Mouse (Mus musculus) erythroblast, embryonic 14.5 days (primary cell): ENCODE results near the gene Tbx21. TPM values are rescaled to one million over a fixed set of nuclear protein-coding genes. Genes with fewer than 3 reads are reported as not detected.

ENCODE experiments used
- H3K27me3 ChIP-seq: 2 replicates; pipeline ENCODE4 v1.6.1; 2012; ENCODE audit warnings: inconsistent platforms; ENCODE audit not compliant: control insufficient read depth
- H3K36me3 ChIP-seq: 2 replicates; pipeline ENCODE4 v1.6.1; 2012; ENCODE audit warnings: mild to moderate bottlenecking, inconsistent platforms; ENCODE audit not compliant: control insufficient read depth
- H3K4me1 ChIP-seq: 2 replicates; pipeline ENCODE4 v1.6.1; 2012; ENCODE audit warnings: inconsistent platforms; ENCODE audit not compliant: control insufficient read depth
- H3K4me3 ChIP-seq: replicated peaks from 2 replicates; pipeline ENCODE3; 2012; ENCODE audit warnings: moderate library complexity, mild to moderate bottlenecking, inconsistent platforms
- H3K9me3 ChIP-seq: 2 replicates; pipeline ENCODE4 v1.6.1; 2012; ENCODE audit warnings: low read length, inconsistent platforms, mixed read lengths; ENCODE audit not compliant: control insufficient read depth
- GATA1 ChIP-seq: IDR thresholded peaks from 2 replicates; pipeline ENCODE4 v1.6.1; 2012; ENCODE audit warnings: low read length, inconsistent platforms, mixed read lengths
- TAL1 ChIP-seq: IDR thresholded peaks from 3 replicates; pipeline ENCODE4 v1.6.1; 2012; ENCODE audit warnings: low read length, inconsistent platforms, mixed read lengths
- polyA plus RNA-seq: library from polyadenylated mRNA; stranded (reverse); fragments of >175 nt; gene quantifications from 2 replicates; pipeline ENCODE4 v1.2.3, GENCODE M21; 2012

The Tbx21 gene
- polyA plus RNA-seq, 1 experiment: not detected

DNA sequence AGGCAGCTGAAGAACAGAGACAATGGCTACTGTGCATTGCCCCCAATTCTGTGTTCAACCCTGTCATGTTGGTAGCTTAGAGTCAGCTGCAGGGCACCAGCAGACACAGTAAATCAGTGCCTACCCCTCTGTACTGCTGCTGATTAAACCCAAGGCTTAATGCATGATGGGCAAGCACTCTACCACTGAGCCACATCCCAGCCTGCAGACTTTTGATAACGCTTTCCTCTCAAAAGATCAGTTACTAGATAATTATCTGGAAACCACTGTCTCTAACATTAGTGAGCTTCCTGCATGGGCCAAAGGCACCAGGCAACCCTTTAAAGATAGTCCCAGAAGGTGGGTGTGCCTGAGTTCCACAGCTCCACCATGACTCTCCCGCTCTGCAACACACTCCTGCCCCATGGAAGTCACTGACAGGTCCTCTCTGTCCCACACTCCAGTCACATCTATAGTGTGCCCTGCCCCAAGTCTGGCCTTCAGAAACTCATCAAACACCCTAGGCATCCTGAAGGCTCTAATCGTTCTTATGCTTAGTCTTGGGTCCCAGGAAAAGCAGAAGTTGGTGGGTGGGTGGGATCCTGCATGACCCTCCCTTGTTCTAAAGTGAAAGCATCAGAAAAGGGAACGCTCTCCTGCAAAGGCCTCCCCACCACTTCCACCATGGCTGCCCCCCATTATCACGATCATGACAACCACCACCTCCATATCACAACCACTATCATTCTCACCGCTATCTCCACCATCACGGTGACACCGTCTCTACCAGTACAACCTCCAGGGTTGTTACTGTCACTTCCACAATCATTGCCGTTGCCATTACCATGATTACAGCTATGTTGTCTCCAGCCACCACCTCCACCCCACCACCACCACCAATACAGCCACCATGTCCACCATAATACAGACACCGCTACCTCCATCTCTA, 11.7 kb downstream of the Tbx21 start:
- H3K4me3 ChIP-seq: no peak overlapping the region
- H3K36me3 ChIP-seq: no peaks in the 10 kb centered on the region
- no peaks in the 10 kb centered on the region for H3K9me3 ChIP-seq
- H3K27me3 ChIP-seq: peaks cover 21% of the 10 kb centered on the region
- H3K4me1 ChIP-seq: no peaks in the 10 kb centered on the region
- TF ChIP-seq TAL1: no peak
- TF ChIP-seq GATA1: no peak

GRCm38 (mm10) chr11:97101722-97102121, 13.4 kb downstream of the Tbx21 start:
- H3K4me3 ChIP-seq: no peak overlapping the region
- peaks cover 37% of the 10 kb centered on the region for H3K27me3 ChIP-seq
- TF ChIP-seq TAL1 (no peak), GATA1 (no peak)
- no peaks in the 10 kb centered on the region for H3K36me3 ChIP-seq
- no peaks in the 10 kb centered on the region for H3K9me3 ChIP-seq
- H3K4me1 ChIP-seq: no peaks in the 10 kb centered on the region

DNA sequence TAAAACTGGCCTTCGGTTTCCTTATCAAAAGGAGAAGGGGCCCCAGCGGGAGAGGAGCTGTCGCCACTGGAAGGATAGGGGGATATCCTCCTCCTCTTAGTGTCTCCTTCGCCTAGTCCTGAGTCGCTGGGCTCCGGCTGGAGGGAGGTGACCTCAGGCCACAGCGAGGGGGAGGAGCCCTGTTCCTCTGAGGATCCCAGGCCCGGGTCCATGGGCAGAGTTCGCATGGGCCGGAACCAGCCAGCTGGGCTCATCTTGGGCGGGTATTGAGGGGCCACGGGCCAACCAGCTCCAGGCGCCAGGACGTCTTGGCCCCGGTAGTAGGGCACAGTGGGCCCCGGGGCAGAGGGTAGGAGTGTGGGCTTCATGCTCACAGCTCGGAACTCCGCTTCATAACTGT, 16.3 kb downstream of the Tbx21 start:
- Histone ChIP-seq H3K9me3 (no peaks in the 10 kb centered on the region), H3K4me1 (no peaks in the 10 kb centered on the region), H3K27me3 (peaks cover 38% of the 10 kb centered on the region), H3K4me3 (no peak overlapping the region), H3K36me3 (no peaks in the 10 kb centered on the region)
- TF ChIP-seq GATA1: no peak

GRCm38 (mm10) chr11:97094600-97094999, 20.5 kb downstream of the Tbx21 start:
- Histone ChIP-seq H3K9me3 (no peaks in the 10 kb centered on the region), H3K4me1 (no peaks in the 10 kb centered on the region), H3K27me3 (peaks cover 34% of the 10 kb centered on the region), H3K4me3 (no peak overlapping the region), H3K36me3 (no peaks in the 10 kb centered on the region)
- no peak for TF ChIP-seq TAL1

DNA sequence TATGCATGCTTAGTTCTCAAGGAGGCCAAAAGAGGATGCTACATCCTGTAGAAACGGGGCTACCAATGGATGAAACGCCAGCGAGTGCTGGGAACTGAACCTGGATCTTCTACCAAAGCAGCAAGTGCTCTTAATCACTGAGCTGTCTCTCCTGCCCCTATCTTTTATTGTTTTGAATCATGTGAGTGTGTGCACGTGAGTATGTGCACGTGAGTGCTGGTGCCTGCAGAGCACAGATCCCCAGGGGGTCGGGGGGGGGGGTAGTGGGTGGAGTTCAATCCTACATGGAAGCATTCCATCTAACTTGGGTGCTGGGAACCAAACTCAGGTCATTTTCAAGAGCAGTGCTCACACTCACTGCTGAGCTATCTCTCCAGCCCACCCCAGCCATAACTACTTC, 28.8 kb downstream of the Tbx21 start:
- no peaks in the 10 kb centered on the region for H3K36me3 ChIP-seq
- TF ChIP-seq TAL1 (no peak), GATA1 (no peak)
- peaks cover 15% of the 10 kb centered on the region for H3K27me3 ChIP-seq
- no peaks in the 10 kb centered on the region for H3K4me1 ChIP-seq
- H3K9me3 ChIP-seq: peaks cover 12% of the 10 kb centered on the region
- H3K4me3 ChIP-seq: no peak overlapping the region

GRCm38 (mm10) chr11:97084821-97085505, 30.2 kb downstream of the Tbx21 start:
- H3K36me3 ChIP-seq: no peaks in the 10 kb centered on the region
- no peak overlapping the region for H3K4me3 ChIP-seq
- H3K9me3 ChIP-seq: peaks cover 14% of the 10 kb centered on the region
- no peak for TF ChIP-seq GATA1
- TF ChIP-seq TAL1: no peak
- H3K27me3 ChIP-seq: peaks cover 11% of the 10 kb centered on the region
- H3K4me1 ChIP-seq: no peaks in the 10 kb centered on the region

DNA sequence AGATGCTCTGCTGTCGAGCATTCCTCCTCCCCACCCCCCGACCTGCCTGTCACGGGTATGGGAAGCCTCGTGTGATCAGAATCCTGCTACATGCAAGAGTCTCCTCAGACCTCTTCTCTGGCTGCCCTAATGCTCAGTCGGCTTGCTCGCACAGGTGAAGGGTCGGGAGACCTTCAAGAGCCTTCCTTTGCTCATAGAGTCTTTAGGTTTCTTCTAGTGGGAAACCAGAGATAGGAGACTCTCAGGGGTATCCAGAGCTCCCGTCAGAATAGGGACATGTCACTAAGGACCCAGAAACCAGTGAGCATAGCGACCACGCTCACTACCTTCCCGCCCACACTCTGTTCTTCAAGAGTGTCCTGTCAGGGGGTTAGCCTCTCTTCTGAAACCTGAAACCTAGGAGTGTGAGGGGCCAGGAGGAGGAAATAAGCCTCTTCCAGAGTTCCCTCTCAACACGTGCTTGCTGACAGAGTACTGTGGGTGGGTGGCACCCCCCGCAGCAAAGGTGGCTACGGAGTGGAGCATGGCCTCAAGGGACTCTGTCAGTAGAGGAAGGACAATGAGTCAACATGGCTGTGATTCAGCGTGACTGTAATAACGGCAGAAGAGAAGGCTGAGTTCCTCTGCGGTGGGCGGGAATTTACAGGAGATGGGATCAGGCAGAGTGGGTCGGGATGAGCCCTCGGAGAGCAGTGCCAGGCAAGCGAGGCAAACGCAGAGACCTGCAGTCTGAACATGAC, 31.6 kb downstream of the Tbx21 start:
- Histone ChIP-seq H3K9me3 (peaks cover 11% of the 10 kb centered on the region), H3K4me1 (no peaks in the 10 kb centered on the region), H3K27me3 (peaks cover 11% of the 10 kb centered on the region), H3K36me3 (no peaks in the 10 kb centered on the region), H3K4me3 (no peak overlapping the region)
- TF ChIP-seq GATA1: no peak
- TF ChIP-seq TAL1: no peak

DNA sequence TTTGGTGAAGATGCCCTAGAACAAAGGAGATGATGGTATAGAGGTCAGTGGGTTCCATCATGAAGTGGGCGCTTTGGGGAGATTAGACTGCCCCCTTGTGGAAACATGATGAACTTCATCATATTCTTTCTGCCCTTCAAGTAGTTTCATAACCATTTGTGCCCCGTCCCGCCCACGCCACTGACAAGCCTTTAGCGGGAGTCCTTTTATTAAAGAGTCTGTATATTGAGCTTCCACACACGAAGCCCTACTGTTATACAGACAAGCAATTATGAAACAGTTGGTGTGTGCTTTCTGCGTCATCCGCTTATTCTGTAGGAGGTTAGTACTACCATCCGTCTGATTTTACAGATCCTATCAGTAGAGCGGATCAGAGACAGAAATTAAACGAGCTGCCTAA, 32.2 kb downstream of the Tbx21 start:
- H3K9me3 ChIP-seq: peaks cover 10% of the 10 kb centered on the region
- H3K4me1 ChIP-seq: no peaks in the 10 kb centered on the region
- H3K36me3 ChIP-seq: no peaks in the 10 kb centered on the region
- no peak for TF ChIP-seq TAL1
- no peak for TF ChIP-seq GATA1
- H3K4me3 ChIP-seq: no peak overlapping the region
- peaks cover 11% of the 10 kb centered on the region for H3K27me3 ChIP-seq

GRCm38 (mm10) chr11:97080291-97080690, 34.8 kb downstream of the Tbx21 start:
- H3K9me3 ChIP-seq: peaks cover 7% of the 10 kb centered on the region
- peaks cover 11% of the 10 kb centered on the region for H3K27me3 ChIP-seq
- no peaks in the 10 kb centered on the region for H3K36me3 ChIP-seq
- TF ChIP-seq GATA1 (no peak), TAL1 (no peak)
- H3K4me1 ChIP-seq: no peaks in the 10 kb centered on the region
- H3K4me3 ChIP-seq: no peak overlapping the region
